Mouse (Mus musculus) lung, postnatal 4 days (tissue): ENCODE measurements around the gene Gm21488.
"Not testable (repeated sequence)": the region's sequence is repeated elsewhere in the genome, so short reads cannot be mapped to it uniquely, and the experiment has no call there.

Experiments used
- DNase-seq, 2 experiments: peaks; one replicate each; pipeline ENCODE4 v3.0.0; 2021

The Gm21488 gene

DNA sequence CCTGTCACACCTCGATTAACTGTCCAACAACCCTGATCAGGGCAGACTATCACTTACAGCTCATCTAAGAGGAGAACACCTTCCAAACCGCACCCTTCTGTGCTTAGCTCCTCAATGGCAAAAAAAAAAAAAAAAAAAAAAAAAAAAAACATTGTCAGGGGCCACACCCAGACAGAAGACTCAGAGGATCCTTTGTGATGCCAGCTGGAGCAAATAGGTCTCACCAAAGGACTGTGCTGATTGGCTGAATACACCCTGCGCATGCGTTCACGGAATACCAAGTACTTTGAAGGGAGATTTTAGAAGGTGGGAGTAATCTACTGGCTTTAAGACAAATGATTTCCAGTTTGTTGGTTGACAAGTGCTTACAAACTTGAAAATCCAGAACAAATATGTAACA is at the start of gene Gm21488:
Gm21488 (minus strand) TSS at position 101 of the 400 bp plus-strand sequence.
- not testable (repeated sequence) for DNase-seq
